Mouse (Mus musculus) gastrocnemius, adult 2 months (tissue): ENCODE data around the gene Cyb5r3. TPM values are rescaled to one million over a fixed set of nuclear protein-coding genes. Genes with fewer than 3 reads are reported as not detected.

Experiments used
- DNase-seq: peaks from one replicate; pipeline ENCODE4 v3.0.0; 2022
- H3K27ac ChIP-seq: fragments of 200-600 bp; 2 replicates; pipeline ENCODE4 v1.8.1; 2022; ENCODE audit warnings: mild to moderate bottlenecking
- H3K4me3 ChIP-seq: fragments of 200-600 bp; 2 replicates; pipeline ENCODE4 v1.8.1; 2022; ENCODE audit warnings: mild to moderate bottlenecking, moderate library complexity
- CTCF ChIP-seq: fragments of 200-600 bp; IDR thresholded peaks from 2 replicates; pipeline ENCODE4 v1.8.1; 2022; ENCODE audit warnings: antibody characterized with exemption, mild to moderate bottlenecking, moderate library complexity
- intact Hi-C: fragments of 180-260 bp; cut with DNase I; formaldehyde crosslinking; loops from one replicate; pipeline ENCODE4 v1.15.1; 2025
- long read RNA-seq, 2 experiments: library from polyadenylated mRNA; stranded (forward); transcript quantifications; one replicate each; pipeline ENCODE4 v2.0.0; 2021
- total RNA-seq, 2 experiments: library from RNA; stranded (reverse); gene quantifications; 2 replicates each; pipeline ENCODE4 v1.2.3; 2021

Cyb5r3 gene
- 10 to 100 TPM; 39.2 to 43.1 TPM for total RNA-seq
- long read RNA-seq, experiment 1, transcript Cyb5r3-203 (9 exons, 1,982 nt): minor isoform, 10 of 135 reads
- long read RNA-seq, experiment 1, transcript Cyb5r3-201 (9 exons, 2,422 nt): major isoform, 112 of 135 reads
- long read RNA-seq, experiment 1, partial matches to known transcripts: 4 of 135 reads
- long read RNA-seq, experiment 1, other reads (novel, unspliced or antisense): 9 of 135 reads
- long read RNA-seq, experiment 2, transcript Cyb5r3-201 (9 exons, 2,422 nt): major isoform, 94 of 107 reads
- long read RNA-seq, experiment 2, partial matches to known transcripts: 0 of 107 reads
- long read RNA-seq, experiment 2, other reads (novel, unspliced or antisense): 9 of 107 reads

GRCm38 (mm10) chr15:83172492-83173429 is at the start of gene Cyb5r3:
Gene Cyb5r3 (minus strand): TSS chr15:83172592.
- Histone ChIP-seq H3K4me3 (peak within 1 kb of the TSS; percentile 98), H3K27ac (peak within 1 kb of the TSS; percentile 94)
- intact Hi-C loops: loop anchor here (2.0 kb wide), 2 partner anchors 16 to 24 kb away; partner anchors contain the start of gene Poldip3
- no peak for DNase-seq
- no peak for TF ChIP-seq CTCF

- DNase-seq: no peak
- Histone ChIP-seq H3K27ac (peak overlapping the region; percentile 41), H3K4me3 (no peak overlapping the region)
- no peak for TF ChIP-seq CTCF
- intact Hi-C loops: no loop called here
Observed at GRCm38 (mm10) chr15:83221721-83222120, 49.3 kb upstream of the Cyb5r3 start.

DNA sequence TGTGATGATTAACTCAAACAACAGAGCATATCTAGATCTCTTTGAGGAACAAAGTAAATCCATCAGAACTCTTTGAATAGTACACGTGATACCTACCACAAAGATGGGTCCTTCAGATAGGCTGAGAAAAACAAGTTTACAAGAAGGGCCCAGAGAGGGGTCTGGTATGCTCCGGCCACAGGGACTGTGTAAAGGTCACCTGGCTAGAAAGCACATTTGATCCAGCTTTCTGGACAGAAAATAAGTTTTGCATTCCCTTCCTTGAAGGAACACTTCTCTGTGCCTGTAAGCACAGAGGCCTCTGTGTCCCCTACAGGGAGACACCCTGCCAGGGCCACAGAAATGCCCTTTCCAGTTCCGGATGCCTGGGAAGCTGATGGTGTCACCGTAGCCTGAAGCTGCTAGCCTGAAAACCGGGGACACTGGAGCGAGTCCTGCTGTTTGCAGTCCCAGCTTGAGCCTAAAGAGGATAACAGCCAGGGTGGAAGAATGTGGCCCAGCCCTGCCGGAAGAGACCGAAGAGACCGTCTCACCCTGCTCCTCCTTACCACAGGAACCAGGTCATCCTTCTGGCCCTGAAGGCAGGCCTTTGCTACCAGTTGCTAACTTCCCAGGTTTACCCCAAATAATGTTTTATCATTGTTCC is 48.1 kb upstream of the Cyb5r3 start:
- DNase-seq: no peak
- H3K27ac ChIP-seq: peak overlapping the region; percentile 64
- intact Hi-C loops: no loop called here
- TF ChIP-seq CTCF: no peak
- no peak overlapping the region for H3K4me3 ChIP-seq

DNA sequence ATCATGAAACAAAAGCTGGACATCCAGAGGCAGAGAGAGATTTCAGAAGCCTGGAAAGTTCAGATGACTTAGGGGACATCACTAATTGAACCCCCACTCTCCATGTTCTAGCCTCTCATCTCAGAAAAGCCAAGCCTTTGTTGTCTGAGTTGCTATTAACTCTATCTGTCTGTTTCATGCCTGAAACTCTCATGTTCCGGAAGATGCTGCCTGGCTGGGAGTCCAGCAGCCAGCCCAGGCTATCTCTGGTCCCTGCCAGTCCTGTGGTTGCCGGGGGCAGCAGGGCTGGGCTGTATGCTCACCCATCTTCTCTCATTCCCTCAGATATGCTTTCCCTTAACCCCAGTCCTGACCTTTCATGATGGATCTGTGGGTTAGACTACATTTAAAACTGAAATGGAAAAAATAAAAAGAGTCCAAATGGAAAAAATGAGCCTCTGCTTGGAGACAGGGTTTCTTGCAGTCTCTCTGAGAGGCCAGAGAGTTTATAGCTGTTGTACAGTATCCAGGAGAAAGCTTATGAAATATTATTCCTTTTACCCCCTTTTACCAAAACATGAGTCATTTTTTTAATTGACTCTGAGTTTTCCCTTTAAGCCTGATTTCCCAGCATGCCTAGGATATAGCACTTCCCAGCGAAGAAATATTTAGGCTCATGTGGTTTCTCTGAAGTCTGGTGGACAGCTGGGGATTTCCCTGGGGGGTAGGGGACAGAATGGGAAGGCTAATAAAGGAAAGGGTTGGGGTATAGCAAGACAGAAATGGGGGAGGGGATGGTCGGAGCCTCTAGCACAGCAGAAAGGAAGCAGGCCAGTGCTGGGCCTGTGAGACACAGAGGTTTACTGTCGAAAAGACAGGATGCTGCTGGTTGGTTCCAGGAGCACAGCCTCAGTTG is 43.2 kb upstream of the Cyb5r3 start:
- peak overlapping the region; percentile 83 for H3K27ac ChIP-seq
- TF ChIP-seq CTCF: no peak
- DNase-seq: no peak
- intact Hi-C loops: no loop called here
- no peak overlapping the region for H3K4me3 ChIP-seq

DNA sequence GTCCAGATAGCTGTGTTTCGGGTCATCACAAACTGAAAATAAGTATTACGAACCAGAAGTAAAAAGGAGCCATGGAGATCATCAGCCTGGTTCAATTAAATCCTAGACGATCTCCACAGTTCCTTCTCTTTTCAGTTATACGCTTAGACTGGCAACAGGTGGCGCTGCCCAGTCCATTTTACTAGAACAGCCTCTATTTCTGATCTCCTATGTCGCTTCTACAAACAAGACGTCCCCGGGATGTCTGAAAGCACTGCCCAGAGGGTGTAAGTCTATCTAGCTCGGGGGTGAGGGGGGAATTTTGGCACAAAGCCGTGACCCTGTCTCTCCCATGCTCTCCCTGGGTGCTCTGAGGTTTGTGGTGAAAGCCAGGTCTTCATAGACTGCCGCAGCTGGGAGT is 37.8 kb upstream of the Cyb5r3 start:
- peak; percentile 81 for TF ChIP-seq CTCF
- intact Hi-C loops: loop anchor here (5.0 kb wide), 3 partner anchors 42 to 162 kb away; partner anchors contain the start of gene A4galt
- Histone ChIP-seq H3K27ac (peak overlapping the region; percentile 46; the same call in 1 of the 2 replicates), H3K4me3 (peak overlapping the region; percentile 64)
- DNase-seq: peak; percentile 74

DNA sequence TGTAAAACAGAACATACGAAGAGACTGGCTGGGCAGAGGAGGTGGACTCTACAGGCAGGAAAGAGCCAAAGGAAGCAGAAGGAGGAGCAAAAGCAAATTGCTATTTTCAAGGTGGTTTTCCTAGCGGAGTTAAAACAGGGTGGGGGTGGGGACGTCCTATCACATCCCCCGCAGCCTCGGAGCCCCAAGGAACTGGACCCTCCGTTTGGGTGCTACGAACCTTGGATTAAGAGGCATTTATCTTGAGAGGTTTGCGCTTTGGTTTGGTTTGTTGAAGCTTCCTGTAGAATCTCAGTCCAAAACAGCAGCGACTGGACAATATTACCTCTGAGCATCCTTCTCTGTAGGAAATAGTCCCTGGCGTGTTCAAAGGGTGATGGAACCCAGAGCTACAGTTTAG is 37.3 kb upstream of the Cyb5r3 start:
- intact Hi-C loops: loop anchor here (5.0 kb wide), 6 partner anchors 43 to 397 kb away; partner anchors contain the start of genes A4galt and Serhl
- TF ChIP-seq CTCF: no peak
- peak overlapping the region; percentile 46 for H3K27ac ChIP-seq
- DNase-seq: no peak
- peak overlapping the region; percentile 64 for H3K4me3 ChIP-seq

DNA sequence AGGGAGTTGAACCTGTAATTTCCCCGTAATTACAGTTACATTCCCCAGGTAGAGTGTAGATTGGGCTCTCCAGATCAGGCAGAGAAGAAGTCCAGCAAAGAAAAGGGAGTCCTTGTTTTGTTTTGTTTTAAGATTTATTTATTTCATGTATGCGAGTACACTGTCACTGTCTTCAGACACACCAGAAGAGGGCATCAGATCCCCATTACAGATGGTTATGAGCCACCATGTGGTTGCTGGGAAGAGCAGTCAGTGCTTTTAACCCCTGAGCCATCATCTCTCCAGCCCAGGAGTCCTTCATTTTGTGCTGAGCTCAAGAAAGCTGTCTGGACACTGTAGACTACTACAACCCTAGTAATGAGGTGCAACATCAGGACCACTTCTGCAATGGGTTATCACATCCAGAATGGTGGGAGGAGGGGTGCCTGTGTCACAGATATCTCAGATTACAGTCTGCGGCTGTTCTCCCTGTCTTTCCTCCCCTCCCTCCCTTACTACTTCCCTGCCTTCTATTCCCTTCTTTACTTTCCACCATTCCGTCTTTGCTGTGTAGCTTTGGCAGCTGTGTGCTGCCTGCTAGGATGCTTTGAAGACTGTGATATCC is 36.8 kb upstream of the Cyb5r3 start:
- peak; percentile 31 for TF ChIP-seq CTCF
- intact Hi-C loops: loop anchor here (5.0 kb wide), 3 partner anchors 52 to 397 kb away; partner anchors contain the start of gene Serhl
- DNase-seq: no peak
- H3K4me3 ChIP-seq: peak overlapping the region; percentile 64
- peak overlapping the region; percentile 46; the same call in 1 of the 2 replicates for H3K27ac ChIP-seq

DNA sequence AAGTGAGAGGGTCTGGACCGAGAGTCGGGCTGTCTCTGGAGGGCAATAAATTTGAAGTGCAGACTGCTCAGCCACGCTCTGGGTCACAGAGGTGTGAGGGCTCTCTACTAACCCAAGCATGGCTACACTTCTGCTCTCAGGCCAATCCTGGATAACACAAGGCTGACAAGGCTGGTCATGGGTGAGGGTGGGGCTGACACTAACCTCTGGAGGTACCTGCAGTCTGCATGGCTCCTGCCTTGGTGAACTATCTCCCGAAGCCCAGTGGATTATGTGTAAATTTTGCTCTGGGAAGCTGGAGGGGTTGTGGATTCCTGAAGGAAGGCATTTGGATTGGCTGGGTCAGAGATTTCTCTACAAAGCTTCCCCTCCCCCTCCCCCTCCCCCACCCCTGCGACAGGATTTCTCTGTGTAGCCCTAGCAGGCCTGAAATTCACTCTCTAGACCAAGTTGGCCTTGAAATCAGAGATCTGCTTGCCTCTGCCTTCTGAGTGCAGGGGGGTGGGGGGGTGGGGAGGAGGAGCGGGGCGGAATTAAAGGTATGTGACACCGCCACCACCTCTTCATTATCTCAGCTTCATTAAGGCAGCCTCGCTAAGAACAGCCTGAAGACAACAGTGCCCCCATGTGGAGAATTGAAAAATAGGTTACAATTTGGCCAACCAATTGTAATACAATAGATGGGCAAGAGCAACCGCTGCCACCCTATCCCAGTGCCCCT is 32.5 kb upstream of the Cyb5r3 start:
- intact Hi-C loops: loop anchor here (5.0 kb wide), 3 partner anchors 48 to 393 kb away; partner anchors contain the start of gene Serhl
- H3K27ac ChIP-seq: no peak overlapping the region
- no peak for DNase-seq
- peak; percentile 88 for TF ChIP-seq CTCF
- H3K4me3 ChIP-seq: peak overlapping the region; percentile 47

- no peak for TF ChIP-seq CTCF
- intact Hi-C loops: no loop called here
- no peak overlapping the region for H3K27ac ChIP-seq
- H3K4me3 ChIP-seq: no peak overlapping the region
- no peak for DNase-seq
Observed at GRCm38 (mm10) chr15:83202412-83202811, 30.0 kb upstream of the Cyb5r3 start.

DNA sequence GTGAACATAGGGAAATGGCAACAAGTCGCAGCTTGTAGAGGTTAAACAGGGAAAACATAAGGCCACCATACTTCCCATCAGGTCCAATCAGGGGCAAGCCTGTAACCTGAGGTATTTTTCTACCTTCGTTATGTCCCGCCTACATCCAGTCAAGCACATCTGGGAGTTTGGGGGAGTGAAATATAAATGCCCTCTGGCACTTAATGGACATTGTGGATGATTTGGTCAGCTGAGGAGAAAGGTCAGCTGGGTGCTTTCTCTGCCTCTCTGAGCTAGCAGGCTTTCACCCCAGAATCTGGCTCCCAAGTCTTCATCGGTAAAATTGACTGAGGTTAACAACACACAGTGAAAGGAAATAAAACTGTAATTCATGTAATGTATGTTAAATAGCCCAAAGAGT is 21.0 kb upstream of the Cyb5r3 start:
- no peak overlapping the region for H3K4me3 ChIP-seq
- DNase-seq: no peak
- intact Hi-C loops: no loop called here
- H3K27ac ChIP-seq: no peak overlapping the region
- TF ChIP-seq CTCF: no peak
